Mouse (Mus musculus) cerebellum, adult 2 months (tissue): ENCODE results near the gene Ccdc34. TPM values are rescaled to one million over a fixed set of nuclear protein-coding genes. Genes with fewer than 3 reads are reported as not detected.
"Not testable (repeated sequence)": the region's sequence is repeated elsewhere in the genome, so short reads cannot be mapped to it uniquely, and the experiment has no call there.

Source experiments
- DNase-seq, 2 experiments: peaks; one replicate each; pipeline ENCODE4 v3.0.0; 2021
- H3K27ac ChIP-seq: fragments of 200-500 bp; 2 replicates; pipeline ENCODE4 v1.5.1; 2012; ENCODE audit warnings: low read length, control low read depth, inconsistent platforms; ENCODE audit not compliant: insufficient read depth
- H3K27me3 ChIP-seq: fragments of 200-500 bp; 2 replicates; pipeline ENCODE4 v1.6.1; 2012; ENCODE audit warnings: inconsistent platforms, mild to moderate bottlenecking, low read length, moderate library complexity; ENCODE audit not compliant: control insufficient read depth, insufficient read depth
- H3K4me1 ChIP-seq: fragments of 200-500 bp; 2 replicates; pipeline ENCODE4 v1.6.1; 2011; ENCODE audit warnings: low read length; ENCODE audit not compliant: control insufficient read depth, insufficient read depth
- H3K4me3 ChIP-seq: fragments of 200-500 bp; replicated peaks from 2 replicates; pipeline ENCODE3; 2011; ENCODE audit warnings: mild to moderate bottlenecking, low read depth, low read length, control low read depth; ENCODE audit not compliant: insufficient read depth
- CTCF ChIP-seq: fragments of 200-500 bp; IDR thresholded peaks from 2 replicates; pipeline ENCODE4 v1.5.1; 2011; ENCODE audit warnings: low read depth, mild to moderate bottlenecking, control low read depth, low read length, moderate library complexity, borderline replicate concordance; ENCODE audit not compliant: insufficient read depth
- POLR2A ChIP-seq: fragments of 200-500 bp; IDR thresholded peaks from 2 replicates; pipeline ENCODE4 v1.6.1; 2011; ENCODE audit warnings: low read length, control low read depth, borderline replicate concordance; ENCODE audit not compliant: insufficient read depth
- WGBS: fragments of 180-500 bp; shearing (Covaris S2); methylation state at CpG from one replicate; pipeline ENCODE4 v1.1.7; 2018; 5-methylcytosine and 5-hydroxymethylcytosine counted together
- polyA plus RNA-seq: library from polyadenylated mRNA; depleted of rRNA; stranded (reverse); fragments of >200 nt; gene quantifications from 2 replicates; pipeline ENCODE4 v1.2.3, GENCODE M21; 2012

The Ccdc34 gene
- polyA plus RNA-seq, 1 experiment = 12.0 TPM

GRCm38 (mm10) chr2:110131573-110131972 lies 114.0 kb downstream of the Ccdc34 start:
- Histone ChIP-seq H3K4me1 (no peaks in the 10 kb centered on the region), H3K27ac (no peak overlapping the region)
- WGBS = 75% methylated on average over 2 of the region's 2 CpGs

GRCm38 (mm10) chr2:110133356-110134115 lies 115.9 kb downstream of the Ccdc34 start:
- 73% methylated on average over 3 of the region's 3 CpGs for WGBS
- TF ChIP-seq CTCF = no peak
- TF ChIP-seq POLR2A = no peak
- DNase-seq = no peak
- Histone ChIP-seq H3K4me3 (no peak overlapping the region), H3K27ac (no peak overlapping the region), H3K4me1 (no peaks in the 10 kb centered on the region), H3K27me3 (no peaks in the 10 kb centered on the region)

More at GRCm38 (mm10) chr2:110131573-110131972, 114.0 kb downstream of the Ccdc34 start:
- H3K27me3 ChIP-seq = no peaks in the 10 kb centered on the region
- no peak overlapping the region for H3K4me3 ChIP-seq
- TF ChIP-seq CTCF (no peak), POLR2A (no peak)
- no peak for DNase-seq

- H3K4me3 ChIP-seq = no peak overlapping the region
- WGBS = 59% methylated on average over 2 of the region's 2 CpGs
- H3K4me1 ChIP-seq = no peaks in the 10 kb centered on the region
- TF ChIP-seq CTCF (no peak), POLR2A (no peak)
- no peak overlapping the region for H3K27ac ChIP-seq
- no peaks in the 10 kb centered on the region for H3K27me3 ChIP-seq
- DNase-seq = no peak
Measured at GRCm38 (mm10) chr2:110134765-110135594, 117.4 kb downstream of the Ccdc34 start.

GRCm38 (mm10) chr2:110137291-110137690 lies 119.7 kb downstream of the Ccdc34 start:
- Histone ChIP-seq H3K27ac (no peak overlapping the region), H3K4me1 (no peaks in the 10 kb centered on the region), H3K4me3 (no peak overlapping the region), H3K27me3 (no peaks in the 10 kb centered on the region)
- no peak for DNase-seq
- WGBS = 78% methylated on average over 1 of the region's 1 CpGs
- TF ChIP-seq CTCF (no peak), POLR2A (no peak)

- Histone ChIP-seq H3K27ac (no peak overlapping the region), H3K27me3 (no peaks in the 10 kb centered on the region), H3K4me1 (no peaks in the 10 kb centered on the region), H3K4me3 (no peak overlapping the region)
- 97% methylated on average over 1 of the region's 1 CpGs for WGBS
- DNase-seq = no peak
- TF ChIP-seq CTCF = no peak
- TF ChIP-seq POLR2A = no peak
Measured at GRCm38 (mm10) chr2:110138096-110138495, 120.5 kb downstream of the Ccdc34 start.

- not testable (repeated sequence) for DNase-seq, H3K27me3 ChIP-seq, H3K27ac ChIP-seq, H3K4me1 ChIP-seq, H3K4me3 ChIP-seq
Measured at GRCm38 (mm10) chr2:110147980-110148379, 130.4 kb downstream of the Ccdc34 start.

- H3K4me3 ChIP-seq = no peak overlapping the region
- TF ChIP-seq CTCF (no peak), POLR2A (no peak)
- no peak overlapping the region for H3K27ac ChIP-seq
- no peaks in the 10 kb centered on the region for H3K27me3 ChIP-seq
- DNase-seq = no peak
- no peaks in the 10 kb centered on the region for H3K4me1 ChIP-seq
Measured at GRCm38 (mm10) chr2:110149246-110149645, 131.6 kb downstream of the Ccdc34 start.

GRCm38 (mm10) chr2:110156321-110156720 lies 138.7 kb downstream of the Ccdc34 start:
- Histone ChIP-seq H3K4me3 (no peak overlapping the region), H3K27me3 (no peaks in the 10 kb centered on the region), H3K4me1 (no peaks in the 10 kb centered on the region), H3K27ac (no peak overlapping the region)
- no peak for DNase-seq
- 96% methylated on average over 2 of the region's 2 CpGs for WGBS
- no peak for TF ChIP-seq CTCF
- no peak for TF ChIP-seq POLR2A
